Mouse (Mus musculus) embryo, embryonic 9.5 days (tissue): ENCODE measurements around the gene Ubxn6.
"Not testable (repeated sequence)": the region's sequence is repeated elsewhere in the genome, so short reads cannot be mapped to it uniquely, and the experiment has no call there.

Experiments
- DNase-seq: peaks from one replicate; pipeline ENCODE4 v3.0.0-alpha.2; 2017; ENCODE audit errors: extremely low spot score

The Ubxn6 gene

GRCm38 (mm10) chr17:56102158-56102557 is 27.3 kb upstream of the Ubxn6 start:
- no peak for DNase-seq

GRCm38 (mm10) chr17:56100811-56101210 is 26.0 kb upstream of the Ubxn6 start:
- no peak for DNase-seq

- DNase-seq: no peak
Measured at GRCm38 (mm10) chr17:56098711-56099572, 24.1 kb upstream of the Ubxn6 start.

GRCm38 (mm10) chr17:56098180-56098579 is 23.4 kb upstream of the Ubxn6 start:
- no peak for DNase-seq

- DNase-seq: no peak
Measured at GRCm38 (mm10) chr17:56096883-56097282, 22.1 kb upstream of the Ubxn6 start.

GRCm38 (mm10) chr17:56092794-56093193 is 18.0 kb upstream of the Ubxn6 start:
- no peak for DNase-seq

GRCm38 (mm10) chr17:56092312-56092711 is 17.5 kb upstream of the Ubxn6 start:
- no peak for DNase-seq

- DNase-seq: peak; percentile 80
Measured at GRCm38 (mm10) chr17:56080781-56081585, 6.2 kb upstream of the Ubxn6 start.

GRCm38 (mm10) chr17:56079921-56080320 is 5.1 kb upstream of the Ubxn6 start:
- DNase-seq: no peak

GRCm38 (mm10) chr17:56078880-56079795 is 4.3 kb upstream of the Ubxn6 start, which contains the start of gene Hdgfl2:
Hdgfl2 (plus strand) TSS chr17:56079634.
- peak; percentile 100 for DNase-seq

GRCm38 (mm10) chr17:56078361-56078760 is 3.5 kb upstream of the Ubxn6 start:
- not testable (repeated sequence) for DNase-seq

- DNase-seq: no peak
Measured at GRCm38 (mm10) chr17:56077523-56077922, 2.7 kb upstream of the Ubxn6 start.

GRCm38 (mm10) chr17:56074097-56074826 is 566 bp downstream of the Ubxn6 start:
- DNase-seq: peak; percentile 93

GRCm38 (mm10) chr17:56072243-56072642 is 2.6 kb downstream of the Ubxn6 start:
- DNase-seq: no peak

GRCm38 (mm10) chr17:56071126-56071525 is 3.7 kb downstream of the Ubxn6 start:
- DNase-seq: no peak

GRCm38 (mm10) chr17:56069066-56069465 is 5.8 kb downstream of the Ubxn6 start:
- no peak for DNase-seq

- DNase-seq: no peak
Measured at GRCm38 (mm10) chr17:56066451-56066850, 8.4 kb downstream of the Ubxn6 start.

- DNase-seq: not testable (repeated sequence)
Measured at GRCm38 (mm10) chr17:56065715-56066114, 9.1 kb downstream of the Ubxn6 start.

GRCm38 (mm10) chr17:56062081-56062480 is 12.7 kb downstream of the Ubxn6 start:
- no peak for DNase-seq

- DNase-seq: no peak
Measured at GRCm38 (mm10) chr17:56057381-56058120, 17.3 kb downstream of the Ubxn6 start.
